Mouse (Mus musculus) spleen, adult 2 months (tissue): ENCODE measurements around the gene Fam234b.

Experiments used
- CTCF ChIP-seq: fragments of 200-500 bp; IDR thresholded peaks from 2 replicates; pipeline ENCODE4 v1.5.1; 2011; ENCODE audit warnings: mild to moderate bottlenecking, inconsistent platforms; ENCODE audit not compliant: insufficient read depth, insufficient read length, insufficient replicate concordance; ENCODE audit errors: extremely low read depth
- POLR2A ChIP-seq: fragments of 200-500 bp; IDR thresholded peaks from 2 replicates; pipeline ENCODE4 v1.6.1; 2011; ENCODE audit warnings: low read depth, low read length, inconsistent platforms

DNA sequence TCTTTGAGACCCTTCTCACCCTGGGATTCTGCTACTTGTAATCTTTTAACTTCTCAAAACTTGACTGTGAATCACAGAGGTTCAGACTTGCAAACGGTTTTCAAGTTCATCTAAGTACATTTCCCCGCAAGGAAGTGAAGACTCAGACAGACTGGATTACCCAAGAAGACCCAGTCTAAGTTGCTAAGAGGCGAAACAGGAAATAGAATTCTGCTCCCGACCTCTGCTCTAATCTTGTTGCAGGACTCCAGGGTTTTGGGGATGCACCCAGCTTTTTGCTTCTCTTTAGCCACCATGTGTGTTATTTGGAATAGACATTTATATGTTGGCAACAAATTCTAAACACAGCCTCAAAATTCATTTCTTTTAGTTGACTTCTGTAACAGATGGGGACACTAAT, 36.4 kb upstream of the Fam234b start:
- TF ChIP-seq CTCF (no peak), POLR2A (no peak)
